Mouse (Mus musculus) heart, adult 8-10 months (tissue): ENCODE results near the gene Foxb1. TPM values are rescaled to one million over a fixed set of nuclear protein-coding genes. Genes with fewer than 3 reads are reported as not detected.

Experiments used
- DNase-seq: peaks from one replicate; pipeline ENCODE4 v3.0.0; 2022; ENCODE audit warnings: low spot score
- total RNA-seq, 4 experiments: library from RNA; stranded (reverse); gene quantifications; 2 replicates each; pipeline ENCODE4 v1.2.4; 2022

Foxb1 gene
- total RNA-seq, 4 experiments from 2014 or later: not detected

DNA sequence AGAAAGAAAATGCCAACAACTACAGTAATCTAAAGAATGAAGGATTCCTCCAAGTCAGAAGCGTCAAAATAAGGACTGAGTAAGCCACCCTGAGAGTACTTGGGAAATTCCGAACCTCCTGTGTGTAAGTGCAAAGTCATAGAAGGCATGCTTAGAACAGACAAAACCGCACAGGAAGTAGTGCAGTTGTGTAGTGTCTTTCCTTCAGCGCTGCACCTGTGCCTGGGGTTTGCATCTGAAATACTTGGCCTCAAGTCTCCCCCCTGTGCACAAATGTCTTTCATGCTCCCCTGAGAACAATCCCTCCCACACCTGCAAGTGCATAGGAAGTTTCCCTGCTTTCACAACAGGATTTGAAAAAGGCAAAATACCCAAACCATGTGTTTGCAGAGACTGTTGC lies 3.5 kb downstream of the Foxb1 start:
- DNase-seq: no peak

DNA sequence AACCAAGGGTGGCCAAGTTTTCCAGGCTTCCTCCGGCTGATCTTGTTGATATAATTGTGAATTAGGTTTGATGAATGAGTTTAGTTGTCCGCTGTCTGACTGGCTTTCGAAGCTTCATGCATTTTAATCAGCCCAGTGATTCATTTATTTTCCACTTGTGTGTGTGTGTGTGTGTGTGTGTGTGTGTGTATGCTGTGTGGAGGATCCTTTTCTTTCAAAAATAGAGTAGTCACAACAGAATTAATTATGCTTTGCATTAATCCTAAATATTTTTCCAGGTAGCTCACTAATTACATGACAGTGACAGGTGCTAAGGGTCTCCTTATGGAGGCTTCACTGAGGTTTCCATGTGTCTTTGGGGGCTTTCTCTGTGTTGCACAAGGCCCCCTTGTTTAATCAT lies 4.3 kb downstream of the Foxb1 start:
- no peak for DNase-seq

DNA sequence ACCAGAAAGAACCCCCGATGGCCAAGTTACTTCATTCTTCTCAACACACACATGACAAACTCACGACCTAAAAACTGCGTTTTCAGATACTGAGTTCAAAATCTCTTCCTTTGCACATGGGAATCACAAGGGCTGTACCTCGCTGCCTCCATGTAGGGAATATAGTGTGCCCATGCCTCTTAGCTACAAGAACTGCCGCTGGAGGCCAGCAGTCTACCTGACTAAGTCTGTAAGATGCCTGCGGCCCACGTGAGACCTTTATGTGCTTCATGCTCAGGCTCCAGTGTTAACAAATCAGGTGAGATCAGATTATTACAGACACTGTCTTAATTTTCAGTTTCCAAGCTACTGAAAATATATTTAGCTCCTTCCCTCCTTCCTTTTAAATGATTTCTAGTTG lies 4.7 kb downstream of the Foxb1 start:
- no peak for DNase-seq

DNA sequence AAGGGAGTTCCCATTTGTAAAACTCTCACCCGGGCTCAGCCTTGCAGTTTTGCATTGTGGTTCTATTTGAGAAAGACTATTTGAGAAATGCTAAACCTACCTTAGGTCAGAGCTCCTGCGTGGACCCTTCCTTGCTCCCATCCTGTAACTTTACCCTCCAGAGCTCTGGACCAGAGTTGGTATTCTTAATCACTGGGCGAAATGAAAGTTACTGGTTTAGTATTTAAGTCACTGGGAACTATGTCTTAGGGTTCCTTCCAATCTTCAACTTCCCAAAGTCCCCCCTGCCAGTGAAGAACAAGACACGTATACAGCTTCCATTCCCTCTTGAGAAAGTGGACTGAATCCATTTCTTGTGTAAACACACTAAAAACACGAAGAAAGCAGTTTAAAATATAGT lies 5.6 kb downstream of the Foxb1 start:
- DNase-seq: no peak

DNA sequence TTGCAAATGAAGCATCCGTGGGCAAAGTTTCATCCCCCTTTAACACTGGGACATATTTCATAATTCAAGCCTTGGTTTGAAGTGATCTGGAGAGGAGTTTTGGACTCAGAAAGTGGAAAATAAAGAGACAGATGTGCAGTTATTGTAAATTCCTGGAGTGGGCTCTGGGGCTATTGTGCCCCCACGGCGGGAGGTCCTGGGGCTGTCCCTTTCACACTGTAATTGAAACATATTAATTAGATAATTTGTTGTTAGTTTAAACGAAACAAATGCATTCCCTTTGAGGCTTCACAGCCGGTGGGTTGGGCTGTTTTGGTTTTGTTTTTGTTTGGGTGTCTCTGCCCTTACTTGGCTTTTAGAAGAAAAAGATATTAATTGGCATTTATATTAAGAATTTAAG lies 6.0 kb downstream of the Foxb1 start:
- DNase-seq: no peak

DNA sequence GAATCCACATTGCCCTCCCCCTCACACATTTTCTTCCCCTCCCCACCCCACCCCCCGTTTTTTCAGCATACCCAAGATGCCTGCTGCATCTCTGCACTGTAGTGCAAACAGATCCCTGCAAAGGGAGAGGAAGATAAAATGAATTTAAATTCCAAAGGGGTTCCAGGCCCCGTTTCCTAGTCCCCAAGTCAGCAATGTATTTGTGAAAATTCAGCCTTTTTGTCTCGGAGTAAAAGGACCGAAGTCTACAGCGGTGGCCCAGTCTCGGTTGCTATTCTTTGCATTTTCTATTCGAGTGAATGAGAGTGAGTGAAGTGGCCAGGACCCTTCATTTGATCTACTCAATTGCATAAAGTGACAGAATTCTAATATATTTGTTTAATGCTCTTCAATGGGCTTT lies 6.4 kb downstream of the Foxb1 start:
- no peak for DNase-seq

DNA sequence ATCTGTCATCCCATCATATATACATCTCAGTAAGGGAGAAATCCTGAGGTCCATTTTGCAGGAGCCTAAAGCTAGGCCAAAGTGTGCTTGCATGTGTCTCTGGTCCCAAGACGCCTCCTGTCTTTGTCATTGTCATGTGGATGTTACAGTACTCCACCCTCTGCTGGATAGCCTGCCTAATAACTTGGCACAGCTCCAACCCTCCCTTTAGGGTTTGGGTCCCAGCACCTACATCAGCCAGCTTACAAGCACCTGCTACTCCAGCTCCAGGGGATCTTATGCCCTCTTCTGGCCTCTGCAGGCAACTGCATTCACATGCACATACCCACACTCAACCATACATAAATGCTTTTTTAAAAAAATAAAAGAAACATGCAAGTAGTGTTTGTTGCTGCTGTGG lies 12.8 kb downstream of the Foxb1 start:
- no peak for DNase-seq

DNA sequence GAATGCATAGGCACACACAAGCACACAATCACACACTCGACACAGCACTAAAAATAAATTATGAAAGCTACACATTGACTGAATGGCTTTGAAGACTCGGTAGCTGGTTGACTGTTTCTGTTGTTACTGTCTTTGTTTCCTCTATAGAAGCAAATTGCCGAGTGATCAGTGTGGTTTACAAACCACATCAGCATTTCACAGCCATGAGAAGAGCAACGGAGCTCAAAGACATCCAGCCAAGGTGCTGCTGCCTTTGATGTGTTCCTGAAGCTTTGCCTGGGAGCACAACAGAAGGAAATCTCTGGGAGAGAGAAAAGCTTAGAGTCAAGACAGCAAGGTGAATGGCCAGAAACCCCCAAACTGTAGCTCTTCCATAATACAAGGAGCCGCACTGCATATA lies 32.0 kb downstream of the Foxb1 start:
- DNase-seq: no peak

DNA sequence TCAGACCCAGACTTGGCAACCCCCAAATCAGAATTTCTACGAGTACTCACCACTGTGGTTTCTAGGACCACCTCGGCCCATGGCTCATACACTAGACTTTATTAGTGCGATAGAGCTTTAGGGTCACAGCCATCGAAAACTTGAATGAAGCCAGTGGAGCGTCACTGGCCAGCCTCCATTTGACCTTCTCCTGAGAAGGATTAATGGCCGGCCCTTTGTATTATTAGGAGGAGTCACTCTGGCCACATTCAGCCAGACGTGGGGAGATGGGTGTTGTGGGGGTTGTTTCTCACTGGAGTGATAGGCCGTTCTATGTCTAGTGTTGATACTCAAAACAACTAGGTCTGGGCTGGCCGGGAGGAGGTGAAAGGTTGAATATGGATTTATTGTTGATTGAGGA lies 42.3 kb downstream of the Foxb1 start:
- no peak for DNase-seq

DNA sequence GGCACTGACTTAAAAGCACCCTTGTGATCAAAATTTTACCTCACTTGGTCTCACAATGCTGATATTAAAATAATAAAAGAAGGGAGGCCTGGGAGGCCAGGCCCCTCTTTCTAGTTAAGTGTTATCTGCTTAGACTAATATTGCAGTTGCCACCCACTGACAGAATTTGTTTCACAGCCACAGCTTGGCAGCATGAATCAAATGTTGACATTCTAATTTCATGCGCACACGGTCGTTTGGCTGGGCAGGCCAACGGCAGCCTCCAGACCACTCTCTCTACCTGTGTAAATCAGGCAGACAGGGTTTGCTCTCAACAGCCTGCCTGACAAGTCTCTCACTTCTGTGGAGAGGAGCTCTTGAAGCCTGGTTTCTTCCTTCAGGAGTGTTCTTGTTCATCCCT lies 44.4 kb downstream of the Foxb1 start:
- DNase-seq: no peak

DNA sequence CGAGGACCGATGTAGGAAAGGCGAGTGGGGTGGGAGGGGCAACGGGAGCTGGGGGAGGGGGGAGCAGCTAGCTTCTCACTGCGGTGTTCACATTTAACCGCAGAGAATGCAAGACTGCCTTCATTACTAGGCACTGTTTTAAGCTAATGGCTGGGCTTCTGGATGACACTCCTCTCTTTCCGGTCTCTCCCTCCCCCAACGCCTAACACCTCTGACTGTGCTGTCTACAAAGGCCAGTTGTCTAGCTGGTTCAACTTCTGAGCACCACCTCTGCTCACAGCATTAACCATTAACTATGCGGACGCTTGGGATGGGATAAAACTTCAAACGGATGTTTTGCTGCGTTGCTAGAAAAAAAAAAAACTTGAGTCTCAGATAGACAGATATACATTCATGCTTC lies 45.3 kb downstream of the Foxb1 start:
- DNase-seq: no peak

DNA sequence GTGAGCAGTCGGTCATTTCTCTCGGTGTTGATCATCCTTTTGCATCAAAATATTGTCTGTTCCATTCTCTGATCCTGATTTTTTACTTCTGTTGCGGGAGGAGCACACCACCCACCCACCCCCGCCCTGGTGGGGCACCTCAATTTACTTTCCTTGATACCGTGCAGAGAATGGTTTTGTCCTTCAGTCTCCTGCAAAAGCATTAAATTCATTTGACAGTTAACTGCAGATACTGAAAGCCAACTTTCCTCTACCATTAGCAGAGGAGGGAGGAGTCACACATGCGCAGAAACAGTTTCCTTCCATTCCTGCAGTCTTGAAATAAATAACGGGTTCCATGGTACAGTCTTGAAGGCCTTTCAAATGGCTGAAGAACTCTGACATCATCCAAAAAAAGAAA lies 46.4 kb downstream of the Foxb1 start:
- no peak for DNase-seq

DNA sequence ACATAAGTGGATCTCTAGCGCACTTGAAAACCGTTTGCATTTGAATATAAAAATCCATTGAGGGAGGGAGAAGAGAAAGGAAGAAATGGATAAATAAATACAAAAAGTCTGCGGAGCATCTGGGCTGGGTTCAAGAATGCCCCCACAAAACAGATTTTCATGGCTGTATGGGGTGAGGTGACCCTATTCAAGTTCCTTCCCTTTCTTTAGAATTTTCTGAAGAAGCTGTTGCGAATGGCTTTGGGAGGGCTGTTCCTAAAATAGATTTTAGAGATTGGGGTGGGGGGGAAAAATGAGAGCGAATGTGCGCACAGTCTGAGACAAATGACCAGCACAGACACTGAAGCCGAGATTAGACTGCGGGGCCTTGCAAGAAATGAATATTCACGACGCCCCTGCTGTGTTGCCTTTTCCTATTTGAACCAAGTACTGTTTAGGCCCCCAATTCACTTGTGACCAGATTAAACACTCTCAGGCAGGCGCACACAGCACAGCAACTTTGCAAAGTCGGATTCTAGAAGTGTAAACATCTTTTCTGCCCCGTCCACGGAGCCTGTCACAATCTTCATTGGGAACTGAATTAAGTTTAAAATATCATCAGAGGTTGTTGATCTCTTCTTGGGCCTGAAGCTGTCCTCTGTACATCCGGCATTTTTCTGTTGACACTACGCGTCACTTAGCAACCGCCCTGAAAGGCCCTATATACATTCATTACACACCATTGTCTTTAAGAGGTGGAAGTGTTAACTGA lies 47.0 kb downstream of the Foxb1 start:
- no peak for DNase-seq

DNA sequence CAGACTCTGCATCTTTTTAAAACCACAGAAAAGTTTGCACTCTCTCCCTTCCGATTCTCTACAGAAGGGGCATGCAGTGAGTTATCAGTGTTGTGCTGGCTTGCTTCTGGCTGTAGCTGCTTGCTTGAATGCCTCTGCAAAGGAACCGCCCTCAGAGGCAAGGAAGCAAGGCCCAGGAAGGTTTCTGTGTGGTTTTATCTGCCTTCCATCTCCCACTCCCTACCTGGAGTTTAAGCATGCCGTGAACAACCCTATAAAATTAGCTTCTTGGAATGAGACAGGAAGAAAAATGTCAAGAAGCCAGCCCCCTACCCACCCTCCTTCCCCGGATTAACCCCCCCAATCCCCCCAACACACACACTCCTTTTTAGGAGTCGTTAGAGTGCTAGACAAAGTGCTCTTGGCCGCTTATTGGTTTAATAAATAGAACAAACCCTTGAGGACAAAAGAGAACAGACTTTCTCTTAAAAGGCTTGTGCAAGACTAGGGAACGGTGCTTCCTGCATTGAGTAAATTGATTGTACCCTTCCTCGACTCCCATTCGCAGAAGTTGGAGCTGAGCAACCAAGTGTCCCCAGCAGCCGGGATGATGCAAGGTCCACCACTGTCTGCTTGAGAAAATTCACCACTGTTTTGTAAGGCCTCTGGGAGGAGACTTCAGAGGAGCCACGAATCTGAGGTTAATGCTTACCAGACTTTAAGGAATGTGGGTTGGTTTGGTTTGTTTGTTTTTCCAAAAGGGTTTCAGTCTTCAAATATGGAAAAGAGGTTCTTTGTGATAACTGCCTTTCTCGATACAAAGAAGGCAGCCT lies 47.8 kb downstream of the Foxb1 start:
- no peak for DNase-seq

Other genes with a start within 250 kb of the Foxb1 start
- 100 to 1,000 TPM in 2 of 4 experiments, 10 to 100 TPM in 2; 89.6 to 104 (median 99.6) TPM for gene Bnip2, start 228.5 kb upstream of the Foxb1 start, total RNA-seq